ENCODE assay signal across 15 mouse cellular contexts in the genomic region with DNA sequence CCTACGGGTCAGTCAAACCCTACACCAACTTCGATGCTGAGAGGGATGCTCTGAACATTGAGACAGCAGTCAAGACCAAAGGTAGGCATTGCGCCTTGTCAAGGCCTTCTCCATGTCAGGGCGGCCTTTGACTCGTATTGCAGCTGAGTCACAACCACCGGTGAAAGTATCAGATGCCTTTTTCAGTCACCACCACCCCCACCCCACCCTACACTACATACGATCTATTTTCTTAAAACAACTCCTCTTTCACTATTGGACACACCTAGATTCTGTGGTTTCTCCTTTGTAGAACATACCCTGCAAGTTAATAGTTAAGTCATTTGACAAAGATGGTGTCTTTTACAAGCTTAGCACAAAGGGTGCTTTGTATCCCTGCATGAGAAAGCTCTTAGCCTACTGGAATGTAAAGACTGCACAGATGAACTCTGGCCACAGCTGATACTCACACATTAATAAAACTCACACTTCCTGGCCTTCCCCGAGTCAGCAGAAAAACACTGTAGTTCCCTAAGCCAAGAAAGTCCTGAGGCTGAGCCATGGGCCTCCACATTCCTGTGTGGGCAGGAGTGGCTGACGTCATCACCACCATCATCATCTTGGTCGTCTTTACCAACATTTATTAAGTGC. TPM values are rescaled to one million over a fixed set of nuclear protein-coding genes. Genes with fewer than 3 reads are reported as not detected.
DNase-seq lines count a peak whose midpoint lies in the region; ATAC-seq and TF ChIP-seq lines count a peak whose summit lies in the region.
"Had no signal": no experiment of that assay in that cellular context is flagged by ENCODE, and none has a peak within 500 bp of the region (broad histone marks: within the 10 kb centered on the region; RNA-seq: fewer than 3 reads in every experiment).

No protein-coding gene starts in this region.

- no peaks in the 10 kb centered on the region for H3K79me2 ChIP-seq in heart, adult 2 months (replicated peaks; ENCODE audit: control insufficient read depth, insufficient read depth, low read length)

- peak overlapping the region; percentile 10; the same call in 1 of the 2 replicates for H3K27ac ChIP-seq in heart, embryonic 11.5 days (ENCODE audit: low read depth, low read length)
- H3K27ac ChIP-seq in heart, adult 2 months, result no peak overlapping the region
- H3K27ac ChIP-seq in intestine, embryonic 14.5 days (ENCODE audit: low read depth), result peak overlapping the region; percentile 39; the same call in 1 of the 2 replicates
- H3K27ac ChIP-seq in stomach, embryonic 16.5 days (ENCODE audit: low read length), result peak overlapping the region; percentile 82
- H3K27ac ChIP-seq: liver, embryonic 13.5 days had no signal

- no peak overlapping the region for H3K4me2 ChIP-seq in heart, embryonic 11.5 days
- H3K4me2 ChIP-seq in intestine, embryonic 14.5 days (ENCODE audit: low read length), result no peak overlapping the region
- no peak overlapping the region for H3K4me2 ChIP-seq in stomach, embryonic 16.5 days (ENCODE audit: low read depth, low read length)
- H3K4me2 ChIP-seq: liver, embryonic 13.5 days had no signal

- no peak for TF ChIP-seq POLR2A in heart, adult 2 months (IDR thresholded peaks at IDR 0.05; ENCODE audit: insufficient read depth, low read depth, low read length)

- H3K9ac ChIP-seq in heart, embryonic 11.5 days (ENCODE audit: low read depth, low read length), result no peak overlapping the region
- no peak overlapping the region for H3K9ac ChIP-seq in heart, adult 2 months (ENCODE audit: low read depth, low read length)
- no peak overlapping the region for H3K9ac ChIP-seq in intestine, embryonic 14.5 days (ENCODE audit: low read length)
- H3K9ac ChIP-seq in stomach, embryonic 16.5 days (ENCODE audit: low read length), result no peak overlapping the region
- H3K9ac ChIP-seq: liver, embryonic 13.5 days had no signal

- ATAC-seq in heart, embryonic 11.5 days (replicated peaks; ENCODE audit: insufficient number of reproducible peaks, low FRiP score, low TSS enrichment), result no peak
- ATAC-seq in megakaryocyte, adult 5-6 weeks (ENCODE audit: poor library complexity, severe bottlenecking), result no peak
- ATAC-seq in intestine, embryonic 14.5 days (replicated peaks; ENCODE audit: low FRiP score, low TSS enrichment, low read depth), result peak; percentile 51
- ATAC-seq in stomach, embryonic 16.5 days (ENCODE audit: insufficient read depth, low FRiP score), result peak; percentile 38

- no peak for TF ChIP-seq CTCF in heart, adult 2 months (IDR thresholded peaks at IDR 0.05)

- peaks cover 36% of the 10 kb centered on the region for H3K4me1 ChIP-seq in heart, embryonic 11.5 days (ENCODE audit: control insufficient read depth, insufficient read depth, low read length)
- H3K4me1 ChIP-seq in heart, adult 2 months (ENCODE audit: control insufficient read depth, insufficient read depth, low read length), result peaks cover 20% of the 10 kb centered on the region
- peaks cover 24% of the 10 kb centered on the region for H3K4me1 ChIP-seq in megakaryocyte, embryonic 14.5 days
- peaks cover 65% of the 10 kb centered on the region for H3K4me1 ChIP-seq in intestine, embryonic 14.5 days (replicated peaks; ENCODE audit: control insufficient read depth, insufficient read depth, low read length)
- peaks cover 83% of the 10 kb centered on the region for H3K4me1 ChIP-seq in stomach, embryonic 16.5 days (ENCODE audit: control insufficient read depth, insufficient read depth, low read length)

- DNase-seq in heart, adult 2 months, result no peak
- peak; percentile 64 for DNase-seq in intestine, embryonic 14.5 days (ENCODE audit: low spot score)
- DNase-seq in spleen, postnatal 36 days (ENCODE audit: low spot score in 2 of 2), result no peak
- DNase-seq in layer of hippocampus, adult 11-12 months (ENCODE audit: low spot score), result no peak
- DNase-seq: adrenal gland, adult 8-10 months; cerebellum, postnatal 36 days; kidney, postnatal 25 days; liver, embryonic 13.5 days; right cerebral cortex, postnatal 25 days; thymus, postnatal 36 days had no signal

- no peak overlapping the region for H3K4me3 ChIP-seq in heart, embryonic 11.5 days (ENCODE audit: low read depth, low read length)
- no peak overlapping the region for H3K4me3 ChIP-seq in heart, adult 2 months
- H3K4me3 ChIP-seq in megakaryocyte, embryonic 14.5 days (replicated peaks), result peak overlapping the region; percentile 54
- H3K4me3 ChIP-seq in intestine, embryonic 14.5 days (ENCODE audit: low read depth, low read length), result no peak overlapping the region
- no peak overlapping the region for H3K4me3 ChIP-seq in stomach, embryonic 16.5 days (replicated peaks; ENCODE audit: low read length)
- H3K4me3 ChIP-seq: liver, embryonic 13.5 days had no signal

- intact Hi-C loops in heart, adult 2 months (cut with DNase I), result no loop called here

- 0 out of 2 replicates have a peak, but pooled peaks cover 6% of the 10 kb centered on the region for H3K36me3 ChIP-seq in heart, embryonic 11.5 days (ENCODE audit: control insufficient read depth, insufficient read depth, low read length)
- peaks cover 20% of the 10 kb centered on the region for H3K36me3 ChIP-seq in heart, adult 2 months (ENCODE audit: control insufficient read depth, insufficient read depth, low read length)
- H3K36me3 ChIP-seq in megakaryocyte, embryonic 14.5 days (replicated peaks; ENCODE audit: low read length), result no peaks in the 10 kb centered on the region
- no peaks in the 10 kb centered on the region for H3K36me3 ChIP-seq in intestine, embryonic 14.5 days (ENCODE audit: control insufficient read depth, insufficient read depth, low read length)
- H3K36me3 ChIP-seq in stomach, embryonic 16.5 days (ENCODE audit: control insufficient read depth, insufficient read depth, low read length), result peaks cover 16% of the 10 kb centered on the region; the same call in 1 of the 2 replicates

- H3K27me3 ChIP-seq in heart, embryonic 11.5 days (ENCODE audit: control insufficient read depth, insufficient read depth, low read length), result no peaks in the 10 kb centered on the region
- no peaks in the 10 kb centered on the region for H3K27me3 ChIP-seq in heart, adult 2 months (ENCODE audit: control insufficient read depth, insufficient read depth, low read length)
- H3K27me3 ChIP-seq in megakaryocyte, embryonic 14.5 days (replicated peaks), result peaks cover 17% of the 10 kb centered on the region
- H3K27me3 ChIP-seq in intestine, embryonic 14.5 days (replicated peaks; ENCODE audit: control insufficient read depth, insufficient read depth, low read length), result peaks cover 6% of the 10 kb centered on the region; the same call in 1 of the 2 replicates
- no peaks in the 10 kb centered on the region for H3K27me3 ChIP-seq in stomach, embryonic 16.5 days (ENCODE audit: control insufficient read depth, insufficient read depth, low read length)
- H3K27me3 ChIP-seq: CH12.LX; liver, embryonic 13.5 days had no signal

- 54% methylated on average over 10 of the region's 10 CpGs for WGBS in heart, embryonic 11.5 days (ENCODE audit: insufficient replicate concordance)
- WGBS in heart, adult 2 months, result 59% methylated on average over 10 of the region's 10 CpGs
- 58% methylated on average over 10 of the region's 10 CpGs for WGBS in intestine, embryonic 14.5 days
- 43% methylated on average over 10 of the region's 10 CpGs for WGBS in stomach, embryonic 16.5 days

- no peak for TF ChIP-seq EP300 in heart, adult 2 months (IDR thresholded peaks at IDR 0.05; ENCODE audit: insufficient read depth, low read depth, low read length)

- H3K9me3 ChIP-seq in heart, embryonic 11.5 days (replicated peaks; ENCODE audit: control insufficient read depth, low read length), result no peaks in the 10 kb centered on the region
- no peaks in the 10 kb centered on the region for H3K9me3 ChIP-seq in megakaryocyte, embryonic 14.5 days
- no peaks in the 10 kb centered on the region for H3K9me3 ChIP-seq in intestine, embryonic 14.5 days (ENCODE audit: control insufficient read depth, low read length)
- no peaks in the 10 kb centered on the region for H3K9me3 ChIP-seq in stomach, embryonic 16.5 days (replicated peaks; ENCODE audit: control insufficient read depth, low read length)
- H3K9me3 ChIP-seq: liver, embryonic 13.5 days had no signal

RNA-seq across cellular contexts. Expression of a gene that starts 14.0 kb away (rescaled TPM):
- polyA plus RNA-seq in heart, embryonic 11.5 days (2014; fragmentation: Nextera tagmentation; extraction: Ambion mirVana), result 386 and 425 TPM in 2 replicates
- total RNA-seq in heart, adult 2 months (2021), result 10 to 100 TPM; 59.7 to 72.5 TPM
- 97.4 and 123 TPM in 2 replicates for polyA plus RNA-seq in heart, adult 2 months (2012; rRNA removed)
- 6.0 TPM in 1 of 2 replicates, not detected in the other for polyA plus RNA-seq in megakaryocyte, embryonic 14.5 days (2012; ENCODE audit: insufficient read depth, low replicate concordance)
- total RNA-seq in megakaryocyte, adult 5-6 weeks (2015), result 1,047 and 1,062 TPM in 2 replicates
- 654 and 695 TPM in 2 replicates for total RNA-seq in megakaryocyte, adult 5-6 weeks (2017)
- 377 and 383 TPM in 2 replicates for polyA plus RNA-seq in intestine, embryonic 14.5 days (2014; fragmentation: Nextera tagmentation; extraction: Ambion mirVana)
- polyA plus RNA-seq in stomach, embryonic 16.5 days (2015; fragmentation: Nextera tagmentation; extraction: Ambion mirVana), result 1,223 and 1,404 TPM in 2 replicates

Comparison
In these comparisons a context has a peak if more than half of its experiments do, and no peak if none do; other contexts are left out.
1. ATAC-seq: peak in intestine, embryonic 14.5 days (single experiment) and stomach, embryonic 16.5 days (single experiment); none in heart, embryonic 11.5 days (single experiment) and megakaryocyte, adult 5-6 weeks (single experiment).
2. RNA of a gene that starts 14.0 kb away (polyA plus RNA-seq): 1,223 to 1,404 TPM in stomach, embryonic 16.5 days, 386 to 425 TPM in heart, embryonic 11.5 days, 377 to 383 TPM in intestine, embryonic 14.5 days and 97.4 to 123 TPM in heart, adult 2 months; 6.0 TPM in megakaryocyte, embryonic 14.5 days; every median in the first group is over 10 times any median in the second.